Mouse (Mus musculus): Measurements from ENCODE around the gene Nmt1.

Gene Nmt1

GRCm38 (mm10) chr11:103005254-103005981 is 22.6 kb upstream of the Nmt1 start:
- in situ Hi-C loops (cut with MboI, MseI), result no loop called here

- in situ Hi-C loops (cut with MboI, MseI), result no loop called here
These were observed 21.5 kb upstream of the Nmt1 start for GRCm38 (mm10) chr11:103006286-103007000.

GRCm38 (mm10) chr11:103007001-103007340 is 21.0 kb upstream of the Nmt1 start:
- in situ Hi-C loops (cut with MboI, MseI), result no loop called here

- in situ Hi-C loops (cut with MboI, MseI), result no loop called here
These were observed 19.4 kb upstream of the Nmt1 start for GRCm38 (mm10) chr11:103008558-103008957.

GRCm38 (mm10) chr11:103009208-103009607 is 18.8 kb upstream of the Nmt1 start:
- in situ Hi-C loops (cut with MboI, MseI), result no loop called here

GRCm38 (mm10) chr11:103010454-103011205 is 17.4 kb upstream of the Nmt1 start:
- in situ Hi-C loops (cut with MboI, MseI), result no loop called here

- in situ Hi-C loops (cut with MboI, MseI), result no loop called here
These were observed 16.8 kb upstream of the Nmt1 start for GRCm38 (mm10) chr11:103011206-103011497.

- in situ Hi-C loops (cut with MboI, MseI), result loop anchor here (5.0 kb wide), 1 partner anchor 86 kb away; the partner anchor contains the start of genes Acbd4 and Plcd3
These were observed 11.8 kb upstream of the Nmt1 start for GRCm38 (mm10) chr11:103015881-103016825.

GRCm38 (mm10) chr11:103016930-103017329 is 11.1 kb upstream of the Nmt1 start:
- in situ Hi-C loops (cut with MboI, MseI), result loop anchor here (5.0 kb wide), 1 partner anchor 85 kb away; the partner anchor contains the start of genes Acbd4 and Plcd3

- in situ Hi-C loops (cut with MboI, MseI), result loop anchor here (5.0 kb wide), 1 partner anchor 85 kb away; the partner anchor contains the start of genes Acbd4 and Plcd3
These were observed 10.3 kb upstream of the Nmt1 start for GRCm38 (mm10) chr11:103017661-103018060.

GRCm38 (mm10) chr11:103018860-103019259 is 9.1 kb upstream of the Nmt1 start:
- in situ Hi-C loops (cut with MboI, MseI), result loop anchor here (5.0 kb wide), 1 partner anchor 83 kb away; the partner anchor contains the start of genes Acbd4 and Plcd3

- in situ Hi-C loops (cut with MboI, MseI), result loop anchor here (5.0 kb wide), 1 partner anchor 83 kb away; the partner anchor contains the start of genes Acbd4 and Plcd3
These were observed 8.7 kb upstream of the Nmt1 start for GRCm38 (mm10) chr11:103019325-103019724.

GRCm38 (mm10) chr11:103020713-103021335 is 7.2 kb upstream of the Nmt1 start:
- in situ Hi-C loops (cut with MboI, MseI), result no loop called here

- in situ Hi-C loops (cut with MboI, MseI), result no loop called here
These were observed 4.0 kb upstream of the Nmt1 start for GRCm38 (mm10) chr11:103023974-103024373.

- in situ Hi-C loops (cut with MboI, MseI), result no loop called here
These were observed 1.1 kb upstream of the Nmt1 start for GRCm38 (mm10) chr11:103026901-103027300.

GRCm38 (mm10) chr11:103027570-103028175 is 317 bp upstream of the Nmt1 start:
- in situ Hi-C loops (cut with MboI, MseI), result no loop called here

- in situ Hi-C loops (cut with MboI, MseI), result no loop called here
These were observed 5.0 kb downstream of the Nmt1 start for GRCm38 (mm10) chr11:103033030-103033429.

GRCm38 (mm10) chr11:103035007-103035406 is 7.0 kb downstream of the Nmt1 start:
- in situ Hi-C loops (cut with MboI, MseI), result no loop called here

GRCm38 (mm10) chr11:103036881-103037465 is 9.0 kb downstream of the Nmt1 start:
- in situ Hi-C loops (cut with MboI, MseI), result no loop called here

GRCm38 (mm10) chr11:103038037-103038436 is 10.0 kb downstream of the Nmt1 start:
- in situ Hi-C loops (cut with MboI, MseI), result no loop called here
